Comparison of ENCODE assay signal across 18 mouse cellular contexts in the genomic region with DNA sequence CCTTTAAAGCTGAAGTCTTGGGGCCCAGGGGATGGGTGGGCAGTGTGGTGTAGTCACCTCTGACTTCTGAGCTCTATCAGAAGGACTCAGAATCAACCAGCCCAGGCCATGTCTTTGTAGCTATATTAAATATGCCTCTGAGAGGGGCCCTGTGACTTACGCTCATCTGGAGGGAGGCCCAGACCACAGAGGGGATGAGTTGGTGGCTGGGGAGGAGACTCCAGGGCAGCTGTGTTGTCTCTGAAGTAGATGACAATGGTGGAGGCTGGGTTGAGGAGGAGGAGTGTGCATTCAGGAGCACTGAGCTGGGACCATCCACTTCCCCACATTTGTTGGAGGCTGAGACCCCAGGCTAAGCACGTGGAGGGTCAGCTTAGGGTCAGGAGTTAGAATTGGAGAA. TPM values are rescaled to one million over a fixed set of nuclear protein-coding genes. Genes with fewer than 3 reads are reported as not detected.
A peak's percentile ranks its signal among the peaks of the same experiment; 100 is the strongest.
DNase-seq lines count a peak whose midpoint lies in the region; ATAC-seq and TF ChIP-seq lines count a peak whose summit lies in the region.
"Had no signal": no experiment of that assay in that cellular context is flagged by ENCODE, and none has a peak within 500 bp of the region (broad histone marks: within the 10 kb centered on the region; RNA-seq: fewer than 3 reads in every experiment).

No protein-coding gene starts in this region.

- no peak overlapping the region for H3K4me3 ChIP-seq in hindbrain, embryonic 11.5 days (ENCODE audit: low read depth, low read length)
- H3K4me3 ChIP-seq in hindbrain, embryonic 14.5 days (replicated peaks; ENCODE audit: low read length), result no peak overlapping the region
- H3K4me3 ChIP-seq in megakaryocyte, embryonic 14.5 days (replicated peaks), result peak overlapping the region; percentile 33
- H3K4me3 ChIP-seq in MEL (ENCODE audit: control insufficient read depth in 1 of 2, insufficient read depth in 1 of 2, low read depth in 2 of 2, low read length in 2 of 2), result no peak overlapping the region

- WGBS in hindbrain, embryonic 11.5 days, result 43% methylated on average over 2 of the region's 2 CpGs
- 45% methylated on average over 2 of the region's 2 CpGs for WGBS in hindbrain, embryonic 14.5 days

- H3K36me3 ChIP-seq in hindbrain, embryonic 11.5 days (ENCODE audit: control insufficient read depth, insufficient read depth, low read length), result peaks cover 5% of the 10 kb centered on the region; the same call in 1 of the 2 replicates
- peaks cover 30% of the 10 kb centered on the region for H3K36me3 ChIP-seq in hindbrain, embryonic 14.5 days (replicated peaks; ENCODE audit: control insufficient read depth, insufficient read depth)
- H3K36me3 ChIP-seq in megakaryocyte, embryonic 14.5 days (replicated peaks; ENCODE audit: low read length), result peaks cover 17% of the 10 kb centered on the region
- peaks cover 0 to 3% of the 10 kb centered on the region in 2 experiments; a peak in 1 of 4 replicates for H3K36me3 ChIP-seq in MEL (ENCODE audit: control insufficient read depth in 1 of 2, insufficient read depth in 2 of 2, low read length in 2 of 2)
- H3K36me3 ChIP-seq: heart, embryonic 15.5 days had no signal

- peaks cover 10% of the 10 kb centered on the region for H3K4me1 ChIP-seq in hindbrain, embryonic 11.5 days (replicated peaks; ENCODE audit: control insufficient read depth, insufficient read depth, low read length)
- 0 out of 2 replicates have a peak, but pooled peaks cover 15% of the 10 kb centered on the region for H3K4me1 ChIP-seq in hindbrain, embryonic 14.5 days (replicated peaks; ENCODE audit: control insufficient read depth, insufficient read depth, low read length)
- peaks cover 79% of the 10 kb centered on the region for H3K4me1 ChIP-seq in megakaryocyte, embryonic 14.5 days
- H3K4me1 ChIP-seq in MEL (ENCODE audit: control insufficient read depth in 1 of 2, insufficient read depth in 2 of 2, low read length in 2 of 2), result peaks cover 3 to 6% of the 10 kb centered on the region in 2 experiments

- peaks cover 61% of the 10 kb centered on the region for H3K27me3 ChIP-seq in hindbrain, embryonic 11.5 days (ENCODE audit: control insufficient read depth, insufficient read depth, low read length)
- H3K27me3 ChIP-seq in hindbrain, embryonic 14.5 days (ENCODE audit: control insufficient read depth, insufficient read depth, low read length), result peaks cover 60% of the 10 kb centered on the region
- peaks cover 75% of the 10 kb centered on the region for H3K27me3 ChIP-seq in megakaryocyte, embryonic 14.5 days (replicated peaks)
- H3K27me3 ChIP-seq in MEL (ENCODE audit: control insufficient read depth in 1 of 2, insufficient read depth in 2 of 2, low read length in 2 of 2), result no peaks in the 10 kb centered on the region
- H3K27me3 ChIP-seq: Patski had no signal

- no peak for TF ChIP-seq POLR2A in MEL (IDR thresholded peaks at IDR 0.05; ENCODE audit: control insufficient read depth in 1 of 2, insufficient read depth in 1 of 2, low read depth in 1 of 2, low read length in 2 of 2, poor library complexity in 1 of 2)

- DNase-seq in cerebellum, adult 8-10 months, result peak; percentile 23
- no peak for DNase-seq in cerebellum, postnatal 36 days
- peak; percentile 6 for DNase-seq in hindbrain, embryonic 11.5 days (ENCODE audit: low spot score)
- no peak for DNase-seq in hindbrain, embryonic 14.5 days (ENCODE audit: low spot score)
- DNase-seq in MEL (ENCODE audit: low read depth, low spot score), result peak; percentile 26

- no peaks in the 10 kb centered on the region for H3K9me3 ChIP-seq in hindbrain, embryonic 11.5 days (ENCODE audit: control insufficient read depth, low read length)
- no peaks in the 10 kb centered on the region for H3K9me3 ChIP-seq in hindbrain, embryonic 14.5 days (ENCODE audit: control insufficient read depth, low read length)
- H3K9me3 ChIP-seq in megakaryocyte, embryonic 14.5 days, result no peaks in the 10 kb centered on the region
- H3K9me3 ChIP-seq in MEL (replicated peaks; ENCODE audit: insufficient read depth, low read length), result no peaks in the 10 kb centered on the region
- H3K9me3 ChIP-seq: embryonic facial prominence, embryonic 12.5 days; forebrain, embryonic 15.5 days; heart, embryonic 15.5 days; hindbrain, embryonic 15.5 days had no signal

- ATAC-seq in hindbrain, embryonic 11.5 days (ENCODE audit: low FRiP score), result no peak
- no peak for ATAC-seq in hindbrain, embryonic 14.5 days (ENCODE audit: low FRiP score)
- ATAC-seq in megakaryocyte, adult 5-6 weeks (ENCODE audit: poor library complexity, severe bottlenecking), result no peak

- H3K27ac ChIP-seq in hindbrain, embryonic 11.5 days (ENCODE audit: low read depth, low read length), result no peak overlapping the region
- H3K27ac ChIP-seq in hindbrain, embryonic 14.5 days, result no peak overlapping the region
- H3K27ac ChIP-seq in MEL (ENCODE audit: control insufficient read depth, low read depth, low read length), result no peak overlapping the region
- H3K27ac ChIP-seq: embryonic facial prominence, embryonic 12.5 days; forebrain, embryonic 15.5 days; heart, embryonic 15.5 days; hindbrain, embryonic 15.5 days had no signal

- no peak overlapping the region for H3K9ac ChIP-seq in hindbrain, embryonic 11.5 days (ENCODE audit: low read depth, low read length)
- H3K9ac ChIP-seq in hindbrain, embryonic 14.5 days, result no peak overlapping the region
- no peak overlapping the region for H3K9ac ChIP-seq in MEL (ENCODE audit: control insufficient read depth, low read depth, low read length, poor library complexity, severe bottlenecking)
- H3K9ac ChIP-seq: embryonic facial prominence, embryonic 12.5 days; forebrain, embryonic 15.5 days; heart, embryonic 15.5 days; hindbrain, embryonic 15.5 days had no signal

- no peaks in the 10 kb centered on the region for H3K79me2 ChIP-seq in MEL (ENCODE audit: control insufficient read depth, insufficient read depth, low read length, poor library complexity)

- no peak for TF ChIP-seq CTCF in MEL (IDR thresholded peaks at IDR 0.05 in 2 of 3, conservative IDR thresholded peaks at IDR 0.05 in 1 of 3; ENCODE audit: control insufficient read depth in 1 of 3, insufficient read depth in 1 of 3, low read depth in 2 of 3, low read length in 3 of 3, poor library complexity in 1 of 3, severe bottlenecking in 1 of 3)

- TF ChIP-seq EP300 in MEL (IDR thresholded peaks at IDR 0.05; ENCODE audit: low read depth in 1 of 2, low read length in 2 of 2), result no peak

- H3K4me2 ChIP-seq in hindbrain, embryonic 11.5 days (replicated peaks; ENCODE audit: low read depth, low read length), result no peak overlapping the region
- no peak overlapping the region for H3K4me2 ChIP-seq in hindbrain, embryonic 14.5 days (replicated peaks)

- no peak for TF ChIP-seq RAD21 in MEL (IDR thresholded peaks at IDR 0.05; ENCODE audit: low read depth, low read length)

TF ChIP-seq in MEL, 35 proteins besides CTCF, POLR2A, EP300 and RAD21:
- no peak for TF ChIP-seq GATA1 (IDR thresholded peaks at IDR 0.05; ENCODE audit: low read depth, low read length)

RNA-seq across cellular contexts. Expression of gene Gp1bb, which starts 3.9 kb away (rescaled TPM):
- 8.9 and 9.5 TPM in 2 replicates for polyA plus RNA-seq in hindbrain, embryonic 11.5 days (2014; fragmentation: Nextera tagmentation; extraction: Ambion mirVana)
- 13.7 and 16.7 TPM in 2 replicates for polyA plus RNA-seq in hindbrain, embryonic 14.5 days (2014; fragmentation: Nextera tagmentation; extraction: Ambion mirVana)
- polyA plus RNA-seq in megakaryocyte, embryonic 14.5 days (2012; ENCODE audit: insufficient read depth, low replicate concordance), result 3,910 and 6,936 TPM in 2 replicates
- total RNA-seq in megakaryocyte, adult 5-6 weeks (2015), result 0.38 and 0.55 TPM in 2 replicates
- 0.70 TPM in 1 of 2 replicates, not detected in the other for total RNA-seq in megakaryocyte, adult 5-6 weeks (2017)
- total RNA-seq in MEL (2012; rRNA removed), result 0.35 and 0.42 TPM in 2 replicates
- under 1 TPM in 1 of 2 experiments, not detected in 1; 0.14 TPM for polyA plus RNA-seq in MEL (2012; ENCODE audit: insufficient read depth in 1 of 2, insufficient read length in 2 of 2, low read depth in 1 of 2, low replicate concordance in 2 of 2, missing spikeins in 1 of 2)
- total RNA-seq: adrenal gland, adult 18-20 months; gastrocnemius, adult 8-10 months; gastrocnemius, postnatal 36 days had no signal
- polyA plus RNA-seq: activated CD4-positive, CD25-positive, alpha-beta regulatory T cell, adult 4 months had no signal

RNA-seq across cellular contexts. Expression of gene Gm49601, which starts 7.9 kb away (rescaled TPM):
- 3.9 and 6.0 TPM in 2 replicates for polyA plus RNA-seq in hindbrain, embryonic 11.5 days (2014; fragmentation: Nextera tagmentation; extraction: Ambion mirVana)
- 6.9 and 10.1 TPM in 2 replicates for polyA plus RNA-seq in hindbrain, embryonic 14.5 days (2014; fragmentation: Nextera tagmentation; extraction: Ambion mirVana)
- polyA plus RNA-seq in megakaryocyte, embryonic 14.5 days (2012; ENCODE audit: insufficient read depth, low replicate concordance), result 1.0 TPM in 1 of 2 replicates, not detected in the other
- 1.7 and 2.9 TPM in 2 replicates for total RNA-seq in megakaryocyte, adult 5-6 weeks (2015)
- total RNA-seq in megakaryocyte, adult 5-6 weeks (2017), result 0.61 and 3.2 TPM in 2 replicates
- 1.5 and 1.6 TPM in 2 replicates for total RNA-seq in MEL (2012; rRNA removed)
- 1 to 10 TPM in 1 of 2 experiments, not detected in 1; 4.6 TPM for polyA plus RNA-seq in MEL (2012; ENCODE audit: insufficient read depth in 1 of 2, insufficient read length in 2 of 2, low read depth in 1 of 2, low replicate concordance in 2 of 2, missing spikeins in 1 of 2)
- total RNA-seq: hematopoietic stem cell, adult 5-6 weeks had no signal
- polyA plus RNA-seq: activated CD4-positive, CD25-positive, alpha-beta regulatory T cell, adult 4 months had no signal

RNA-seq across cellular contexts. Expression of gene Sept5, which starts 11.5 kb away (rescaled TPM):
- polyA plus RNA-seq in hindbrain, embryonic 11.5 days (2014; fragmentation: Nextera tagmentation; extraction: Ambion mirVana), result 63.4 and 64.4 TPM in 2 replicates
- polyA plus RNA-seq in hindbrain, embryonic 14.5 days (2014; fragmentation: Nextera tagmentation; extraction: Ambion mirVana), result 192 and 218 TPM in 2 replicates
- polyA plus RNA-seq in megakaryocyte, embryonic 14.5 days (2012; ENCODE audit: insufficient read depth, low replicate concordance), result 8.0 and 10.3 TPM in 2 replicates
- total RNA-seq in megakaryocyte, adult 5-6 weeks (2015), result 19.5 and 23.5 TPM in 2 replicates
- total RNA-seq in megakaryocyte, adult 5-6 weeks (2017), result 11.6 and 17.0 TPM in 2 replicates
- total RNA-seq in MEL (2012; rRNA removed), result 7.4 and 8.3 TPM in 2 replicates
- polyA plus RNA-seq in MEL (2012; ENCODE audit: insufficient read depth in 1 of 2, insufficient read length in 2 of 2, low read depth in 1 of 2, low replicate concordance in 2 of 2, missing spikeins in 1 of 2), result 10 to 100 TPM in 1 of 2 experiments, not detected in 1; 29.3 TPM

RNA-seq across cellular contexts. Expression of gene Tbx1, which starts 27.8 kb away (rescaled TPM):
- polyA plus RNA-seq in hindbrain, embryonic 11.5 days (2014; fragmentation: Nextera tagmentation; extraction: Ambion mirVana), result 6.4 and 7.4 TPM in 2 replicates
- 0.94 and 1.2 TPM in 2 replicates for polyA plus RNA-seq in hindbrain, embryonic 14.5 days (2014; fragmentation: Nextera tagmentation; extraction: Ambion mirVana)
- not detected in 2 replicates for polyA plus RNA-seq in megakaryocyte, embryonic 14.5 days (2012; ENCODE audit: insufficient read depth, low replicate concordance)
- not detected in 2 replicates for total RNA-seq in megakaryocyte, adult 5-6 weeks (2015)
- total RNA-seq in megakaryocyte, adult 5-6 weeks (2017), result not detected in 2 replicates
- not detected in 2 replicates for total RNA-seq in MEL (2012; rRNA removed)
- polyA plus RNA-seq in MEL (2012; ENCODE audit: insufficient read depth in 1 of 2, insufficient read length in 2 of 2, low read depth in 1 of 2, low replicate concordance in 2 of 2, missing spikeins in 1 of 2), result not detected
- total RNA-seq: adrenal gland, postnatal 14 days; hematopoietic stem cell, adult 5-6 weeks had no signal
- polyA plus RNA-seq: activated CD4-positive, CD25-positive, alpha-beta regulatory T cell, adult 4 months had no signal

Comparison
In these comparisons a context has a peak if more than half of its experiments do, and no peak if none do; other contexts are left out.
1. DNase-seq: peak in cerebellum, adult 8-10 months (single experiment), hindbrain, embryonic 11.5 days (single experiment) and MEL (single experiment); none in cerebellum, postnatal 36 days (0 of 2) and hindbrain, embryonic 14.5 days (single experiment).
2. RNA of gene Gp1bb, which starts 3.9 kb away (polyA plus RNA-seq): 3,910 to 6,936 TPM in megakaryocyte, embryonic 14.5 days; 13.7 to 16.7 TPM in hindbrain, embryonic 14.5 days, 8.9 to 9.5 TPM in hindbrain, embryonic 11.5 days and 0.14 TPM in MEL; every median in the first group is over 100 times any median in the second.